In the genomic region with DNA sequence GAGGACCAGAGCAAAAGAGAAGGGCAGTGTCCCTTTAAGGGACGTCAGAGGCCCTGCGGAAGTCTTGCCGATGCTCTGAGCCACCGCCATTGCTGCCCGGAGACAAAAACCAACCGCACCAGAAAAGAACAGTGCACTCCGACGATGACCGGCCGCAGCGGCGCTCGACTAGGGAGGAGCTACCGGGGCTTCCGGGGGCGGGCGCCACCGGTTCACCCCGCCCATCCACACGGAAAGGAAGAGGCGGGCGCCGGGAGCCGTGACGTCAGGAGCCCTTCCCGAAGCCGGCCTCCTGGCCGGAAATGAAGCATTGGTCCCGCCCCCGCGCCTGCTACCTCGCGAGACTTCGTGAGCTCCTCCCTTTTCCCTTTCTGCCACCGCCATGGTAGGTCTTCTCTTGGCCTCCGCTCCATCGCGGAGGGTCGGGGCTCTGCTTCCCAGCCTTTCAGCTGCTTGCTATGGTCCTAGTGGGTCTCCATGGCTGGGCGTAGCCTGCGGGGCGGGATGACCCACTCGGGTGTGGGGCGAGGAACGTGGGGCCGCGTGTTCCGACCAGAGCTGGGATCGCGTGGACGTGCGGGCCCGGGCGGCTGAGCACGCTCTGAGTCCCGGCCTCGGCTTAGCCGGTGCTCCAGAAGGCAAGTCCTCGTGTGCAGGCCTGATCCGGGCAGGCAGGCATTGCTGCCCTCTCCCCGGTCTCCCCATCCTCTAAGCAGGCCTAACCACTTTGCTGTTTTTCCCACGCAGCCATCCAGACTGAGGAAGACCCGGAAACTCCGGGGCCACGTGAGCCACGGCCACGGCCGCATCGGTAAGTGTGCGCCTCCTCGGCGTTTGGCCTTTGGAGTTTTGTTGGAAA, we compare ENCODE assay signal across 8 mouse cellular contexts. TPM values are rescaled to one million over a fixed set of nuclear protein-coding genes. Genes with fewer than 3 reads are reported as not detected.
DNase-seq lines count a peak whose midpoint lies in the region; ATAC-seq and TF ChIP-seq lines count a peak whose summit lies in the region.

Rpl27a (plus strand) TSS at position 310 of the 859 bp plus-strand sequence.

- H3K9me3 ChIP-seq in hindbrain, embryonic 13.5 days, result no peaks in the 10 kb centered on the region

- peak within 1 kb of the TSS; percentile 75 for H3K4me3 ChIP-seq in hindbrain, embryonic 13.5 days

- H3K36me3 ChIP-seq in hindbrain, embryonic 13.5 days, result peaks cover 34% of the 10 kb centered on the region

- peak within 1 kb of the TSS; percentile 96 for H3K27ac ChIP-seq in hindbrain, embryonic 13.5 days

- H3K4me2 ChIP-seq in hindbrain, embryonic 13.5 days, result peak within 1 kb of the TSS; percentile 97

- in situ Hi-C loops in Patski (cut with MboI; ENCODE audit: low pct_unique_long_range_greater_than_20kb), result no loop called here

- no peak for TF ChIP-seq CTCF in Patski (IDR thresholded peaks at IDR 0.05)

- peaks cover 34% of the 10 kb centered on the region for H3K4me1 ChIP-seq in hindbrain, embryonic 13.5 days (replicated peaks)

- POLR2A ChIA-PET in Patski (lab: Charles Lee), result interaction anchor here (0.5 to 1.1 kb wide), 5 partner anchors 20 to 87 kb away, joined by 3 read pairs; no protein-coding TSS in a partner anchor

- CTCF ChIA-PET in Patski (lab: Charles Lee), result interaction anchor here (1.0 kb wide), 1 partner anchor 97 kb away, joined by 3 read pairs; no protein-coding TSS in a partner anchor

- H3K9ac ChIP-seq in hindbrain, embryonic 13.5 days, result peak within 1 kb of the TSS; percentile 96

- peak; percentile 89 for ATAC-seq in Patski
- peak; percentile 95 for ATAC-seq in hindbrain, embryonic 13.5 days (ENCODE audit: low FRiP score)

- DNase-seq in Patski (ENCODE audit: low read depth, low spot score), result peak; percentile 83
- DNase-seq in cerebellum, postnatal 14 days, result peak; percentile 99
- peak; percentile 97 for DNase-seq in frontal cortex, postnatal 14 days (ENCODE audit: low spot score in 2 of 2)
- DNase-seq in layer of hippocampus, postnatal 25 days (ENCODE audit: extremely low spot score in 1 of 2, low spot score in 1 of 2), result peak; percentile 97 to 98
- peak; percentile 98 for DNase-seq in lung, postnatal 25 days (ENCODE audit: low spot score)
- peak; percentile 99 for DNase-seq in retina, embryonic 14.5 days (ENCODE audit: low spot score)
- peak; percentile 100 for DNase-seq in thymus, postnatal 4 days

- no peaks in the 10 kb centered on the region for H3K27me3 ChIP-seq in Patski
- no peaks in the 10 kb centered on the region for H3K27me3 ChIP-seq in hindbrain, embryonic 13.5 days

- under 1% methylated on average over 72 of the region's 72 CpGs for WGBS in hindbrain, embryonic 13.5 days

RNA-seq across cellular contexts. Expression of gene Rpl27a, which starts in this region (rescaled TPM):
- polyA plus RNA-seq in Patski (2021), result 478 TPM
- polyA plus RNA-seq in hindbrain, embryonic 13.5 days (2015; fragmentation: Nextera tagmentation; extraction: Ambion mirVana), result 89.0 TPM in 2 replicates
- total RNA-seq in layer of hippocampus, postnatal 25 days (2021), result 100 to 1,000 TPM; 129 to 142 TPM

Comparison
In these comparisons a context has a peak if more than half of its experiments do, and no peak if none do; other contexts are left out.
1. Peak in every context shown above with its lines: DNase-seq, ATAC-seq, H3K4me3 ChIP-seq and H3K27ac ChIP-seq.